Comparison of ENCODE assay signal across 9 mouse cellular contexts in genomic region chr14:18468611-18469010, GRCm38 (mm10).
DNase-seq lines count a peak whose midpoint lies in the region; TF ChIP-seq lines count a peak whose summit lies in the region.
"Had no signal": no experiment of that assay in that cellular context is flagged by ENCODE, and none has a peak within 500 bp of the region (broad histone marks: within the 10 kb centered on the region; RNA-seq: fewer than 3 reads in every experiment).

No protein-coding gene starts in this region.

- intact Hi-C loops in heart, postnatal 10 days (cut with DNase I) = no loop called here

- H3K4me1 ChIP-seq in cerebellum, adult 2 months (ENCODE audit: control insufficient read depth, insufficient read depth, low read length) = no peaks in the 10 kb centered on the region
- H3K4me1 ChIP-seq: heart, embryonic 15.5 days had no signal

- H3K4me3 ChIP-seq in cerebellum, adult 2 months (replicated peaks; ENCODE audit: insufficient read depth, low read depth, low read length) = no peak overlapping the region
- H3K4me3 ChIP-seq: heart, embryonic 15.5 days had no signal

- peak; percentile 3 for DNase-seq in kidney, adult 11 months
- DNase-seq in kidney, adult 9 months = no peak
- peak; percentile 83 to 91 for DNase-seq in adrenal gland, adult (ENCODE audit: inconsistent age in 2 of 2, low spot score in 1 of 2)
- peak; percentile 58 to 82 for DNase-seq in cerebellum, adult 2 months
- peak; percentile 32 to 34 for DNase-seq in heart, postnatal 10 days
- DNase-seq in layer of hippocampus, postnatal 25 days (ENCODE audit: extremely low spot score in 1 of 2, low spot score in 1 of 2) = no peak
- DNase-seq in left cerebral cortex, adult 18-20 months (ENCODE audit: low spot score in 2 of 2) = no peak
- DNase-seq in thymus, postnatal 0 days (ENCODE audit: low spot score) = no peak

- WGBS in cerebellum, adult 2 months = 2% methylated on average over 3 of the region's 3 CpGs

- H3K27ac ChIP-seq in cerebellum, adult 2 months (ENCODE audit: insufficient read depth, low read length) = no peak overlapping the region
- H3K27ac ChIP-seq: heart, embryonic 15.5 days had no signal

- no peaks in the 10 kb centered on the region for H3K27me3 ChIP-seq in cerebellum, adult 2 months (ENCODE audit: control insufficient read depth, insufficient read depth, low read length)
- H3K27me3 ChIP-seq: heart, embryonic 15.5 days had no signal

- no peak for TF ChIP-seq CTCF in cerebellum, adult 2 months (IDR thresholded peaks at IDR 0.05; ENCODE audit: borderline replicate concordance, insufficient read depth, low read depth, low read length)

- no peak for TF ChIP-seq POLR2A in cerebellum, adult 2 months (IDR thresholded peaks at IDR 0.05; ENCODE audit: borderline replicate concordance, insufficient read depth, low read length)

Comparison
In these comparisons a context has a peak if more than half of its experiments do, and no peak if none do; other contexts are left out.
1. DNase-seq: peak in kidney, adult 11 months (single experiment), adrenal gland, adult (2 of 2), cerebellum, adult 2 months (2 of 2) and heart, postnatal 10 days (2 of 2); none in kidney, adult 9 months (single experiment), layer of hippocampus, postnatal 25 days (0 of 2), left cerebral cortex, adult 18-20 months (0 of 2) and thymus, postnatal 0 days (single experiment).